Mouse (Mus musculus) brown adipose tissue, adult 24 weeks (tissue): ENCODE results near the gene Hoxa6. TPM values are rescaled to one million over a fixed set of nuclear protein-coding genes. Genes with fewer than 3 reads are reported as not detected.
A peak's percentile ranks its signal among the peaks of the same experiment; 100 is the strongest.

ENCODE experiments used
- H3K27ac ChIP-seq: fragments of 200-500 bp; replicated peaks from 2 replicates; pipeline ENCODE4 v1.5.1; 2012; ENCODE audit warnings: low read depth, mild to moderate bottlenecking, low read length
- H3K4me1 ChIP-seq: fragments of 200-500 bp; 2 replicates; pipeline ENCODE4 v1.6.1; 2012; ENCODE audit warnings: low read length, mixed read lengths; ENCODE audit not compliant: control insufficient read depth, insufficient read depth, insufficient read length
- H3K4me3 ChIP-seq: fragments of 200-500 bp; 2 replicates; pipeline ENCODE4 v1.5.1; 2012; ENCODE audit warnings: low read depth, mild to moderate bottlenecking, low read length, moderate library complexity; ENCODE audit not compliant: insufficient read depth
- polyA plus RNA-seq: library from polyadenylated mRNA; stranded (reverse); fragments of >200 nt; gene quantifications from 2 replicates; pipeline ENCODE4 v1.2.4, GENCODE M21; 2012; ENCODE audit not compliant: missing spikeins, insufficient read depth, insufficient read length

Gene Hoxa6
- polyA plus RNA-seq, 1 experiment = not detected

DNA sequence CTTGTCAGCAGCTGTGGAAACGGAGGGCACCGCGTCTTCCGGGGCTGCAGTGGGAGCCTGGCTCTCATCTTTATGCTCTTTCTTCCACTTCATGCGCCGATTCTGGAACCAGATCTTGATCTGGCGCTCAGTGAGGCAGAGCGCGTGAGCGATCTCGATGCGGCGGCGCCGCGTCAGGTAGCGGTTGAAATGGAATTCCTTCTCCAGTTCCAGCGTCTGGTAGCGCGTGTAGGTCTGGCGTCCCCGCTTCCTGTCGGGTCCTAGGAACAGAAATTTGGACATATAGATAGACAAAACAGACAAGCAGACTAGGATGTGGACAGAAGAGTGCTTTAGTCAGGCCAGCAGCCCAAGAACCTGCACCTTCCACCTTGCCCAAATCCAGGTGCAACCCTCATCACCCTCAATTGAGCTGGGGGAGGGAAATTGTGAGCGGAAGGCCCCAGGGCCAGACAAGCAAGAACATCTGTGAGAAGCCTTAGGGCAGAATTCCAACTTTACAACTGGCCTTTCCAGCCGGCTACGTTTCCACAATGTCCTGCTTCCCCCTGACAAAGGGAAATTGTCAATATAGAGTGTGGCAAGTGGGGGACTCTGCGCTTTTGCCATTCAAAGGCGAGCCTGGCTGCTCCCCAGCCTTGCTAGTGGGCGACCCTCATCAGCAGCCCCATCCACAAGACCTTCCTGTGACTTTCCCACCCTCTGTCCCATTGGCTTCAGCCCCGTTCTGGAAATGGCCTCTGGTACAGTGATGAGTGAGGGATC, 7.4 kb upstream of the Hoxa6 start:
- H3K27ac ChIP-seq = no peak overlapping the region
- peaks cover 4% of the 10 kb centered on the region; the same call in 1 of the 2 replicates for H3K4me1 ChIP-seq
- H3K4me3 ChIP-seq = peak overlapping the region; percentile 26

DNA sequence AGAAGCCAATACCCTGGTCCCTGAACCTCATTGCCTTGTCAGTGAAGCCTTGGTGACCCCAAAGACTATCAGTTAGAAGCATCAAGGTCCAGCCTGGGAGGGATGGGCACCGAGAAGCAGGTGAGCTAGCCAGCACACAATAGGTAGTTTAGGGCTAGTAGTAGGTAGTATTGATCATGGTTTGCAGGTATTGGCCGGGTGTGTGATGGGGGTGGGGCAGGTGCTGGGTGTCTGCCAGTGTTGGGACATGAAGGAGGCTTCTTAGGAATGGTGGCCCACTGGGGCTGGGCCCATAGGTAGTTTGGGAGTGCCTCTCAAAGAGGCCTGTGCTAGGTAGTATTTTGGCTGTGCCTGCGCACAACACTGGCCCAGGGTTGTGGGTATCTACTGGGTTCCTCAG, 6.5 kb upstream of the Hoxa6 start:
- H3K27ac ChIP-seq = no peak overlapping the region

DNA sequence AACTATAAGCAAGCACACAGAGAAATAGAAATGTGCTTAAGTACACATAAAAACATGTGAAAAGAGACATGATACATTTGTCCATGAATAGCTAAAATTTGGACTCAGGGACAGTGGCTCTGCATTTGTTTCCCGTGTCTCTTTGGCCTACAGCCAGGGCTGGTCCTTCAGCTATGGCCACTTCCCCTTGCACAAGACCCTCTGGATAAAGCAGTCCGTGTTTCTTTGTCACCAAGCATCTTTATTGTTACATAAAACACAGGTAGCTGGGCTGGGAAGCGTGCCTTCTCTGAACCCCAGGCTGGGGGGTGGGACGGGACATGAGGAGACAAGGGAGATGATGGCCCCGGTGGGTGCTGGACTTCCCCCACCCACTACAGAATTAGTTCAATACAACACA, 5.7 kb upstream of the Hoxa6 start:
- H3K4me3 ChIP-seq = no peak overlapping the region
- H3K4me1 ChIP-seq = peaks cover 4% of the 10 kb centered on the region; the same call in 1 of the 2 replicates
- H3K27ac ChIP-seq = no peak overlapping the region

More for the DNA sequence above, 6.5 kb upstream of the Hoxa6 start:
- Histone ChIP-seq H3K4me1 (peaks cover 4% of the 10 kb centered on the region; the same call in 1 of the 2 replicates), H3K4me3 (no peak overlapping the region)

DNA sequence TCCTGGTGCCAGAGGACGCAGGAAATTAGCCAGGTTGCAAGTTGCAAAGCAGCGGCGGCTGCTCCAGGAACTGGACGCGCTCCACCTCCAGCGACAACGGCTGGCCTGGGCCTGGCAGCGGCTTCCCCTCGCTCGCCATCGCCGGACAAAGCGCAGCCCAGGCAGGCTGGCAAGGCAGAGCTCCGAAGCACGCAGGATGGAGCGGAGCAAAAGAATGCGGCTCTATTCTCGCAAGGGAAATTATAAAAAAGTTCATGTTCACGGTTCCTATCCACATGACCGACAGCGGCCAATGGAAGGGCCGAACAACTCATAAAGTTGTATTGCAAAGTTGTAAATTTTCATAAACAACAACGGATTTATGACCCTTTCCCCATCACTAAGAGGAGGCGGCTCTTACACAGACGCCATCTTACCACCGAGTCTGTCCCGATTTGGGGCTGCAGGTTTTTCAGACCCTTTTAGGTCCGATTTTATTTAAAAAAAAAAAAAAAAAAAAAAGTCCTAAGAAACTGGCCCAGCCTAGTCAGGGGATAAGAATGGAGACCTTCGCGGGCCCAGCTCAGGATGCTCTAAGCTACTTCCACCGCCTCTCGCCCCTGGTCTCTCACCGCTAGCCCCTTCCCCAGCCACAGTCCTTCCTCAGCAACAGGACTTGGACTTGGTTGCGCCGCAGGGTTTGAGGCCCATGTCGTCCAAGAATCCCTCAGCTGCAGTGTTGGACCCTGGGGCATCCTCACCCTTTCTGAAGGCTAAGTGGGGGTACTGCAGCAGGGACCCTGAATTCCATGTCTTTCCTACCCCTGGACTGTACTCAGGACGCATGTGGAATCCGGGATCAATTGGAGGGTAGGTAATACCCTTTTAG, 4.8 kb upstream of the Hoxa6 start, which contains the start of the genes Hoxa3 and Gm28308:
Gene Hoxa3, minus strand, starts transcription at position 218 of the 868 bp plus-strand sequence.
Gene Gm28308, minus strand, starts transcription at position 221 of the 868 bp plus-strand sequence.
- Histone ChIP-seq H3K4me3 (peak within 1 kb of the TSS; percentile 76), H3K4me1 (peaks cover 7% of the 10 kb centered on the region; the same call in 1 of the 2 replicates), H3K27ac (peak within 1 kb of the TSS; percentile 85)

DNA sequence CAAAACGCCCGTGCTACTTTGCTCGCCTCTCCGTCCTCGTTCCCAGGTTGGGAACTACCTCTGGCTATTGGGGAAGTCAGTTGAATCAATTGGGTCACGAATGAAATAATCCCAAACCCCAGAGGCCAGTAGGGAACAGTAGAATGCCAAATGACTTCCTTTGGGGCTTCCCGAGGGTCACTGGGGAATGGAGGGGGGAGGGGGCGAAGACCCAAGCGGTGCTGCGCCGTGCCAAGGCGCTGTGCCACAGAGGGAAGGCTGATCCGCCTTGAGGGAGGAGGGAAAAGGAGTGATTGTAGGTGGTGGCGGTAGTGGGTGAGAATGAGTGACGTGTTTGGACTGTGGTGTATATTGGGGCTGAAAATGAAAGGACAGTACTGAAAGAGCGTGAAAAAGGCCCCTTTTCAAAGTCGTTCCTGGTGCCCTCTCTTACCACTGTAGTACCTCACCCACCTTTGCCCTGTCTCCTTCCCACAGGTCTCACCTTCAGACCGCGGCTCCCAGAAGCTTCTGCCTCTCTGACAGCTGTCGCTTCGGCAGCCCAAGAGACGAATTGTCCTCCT, 4.1 kb upstream of the Hoxa6 start:
- Histone ChIP-seq H3K4me3 (peak overlapping the region; percentile 76), H3K27ac (peak overlapping the region; percentile 85), H3K4me1 (peaks cover 7% of the 10 kb centered on the region; the same call in 1 of the 2 replicates)

DNA sequence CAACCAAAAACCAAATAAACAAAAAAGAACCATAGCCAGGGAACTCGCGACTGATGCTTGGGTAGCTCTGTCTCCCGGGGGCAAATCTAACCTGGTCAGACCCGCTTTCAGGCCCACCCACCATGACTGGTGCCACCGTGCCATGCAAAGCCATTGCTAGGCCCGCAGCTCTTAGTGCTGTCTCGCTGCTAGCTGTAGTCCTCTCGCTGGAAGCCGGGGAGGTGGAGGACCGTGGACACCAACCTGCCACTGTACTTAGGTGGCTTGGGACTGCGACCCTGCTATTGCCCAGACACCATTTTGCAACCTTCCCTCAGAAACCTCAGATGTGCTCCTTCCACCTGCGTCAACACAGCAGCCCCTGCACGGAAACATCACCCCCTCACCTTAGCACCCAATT, 3.4 kb upstream of the Hoxa6 start:
- Histone ChIP-seq H3K27ac (0 out of 2 replicates have a peak overlapping the region, but pooled peaks have one; percentile 85), H3K4me3 (peak overlapping the region; percentile 76), H3K4me1 (peaks cover 7% of the 10 kb centered on the region; the same call in 1 of the 2 replicates)

DNA sequence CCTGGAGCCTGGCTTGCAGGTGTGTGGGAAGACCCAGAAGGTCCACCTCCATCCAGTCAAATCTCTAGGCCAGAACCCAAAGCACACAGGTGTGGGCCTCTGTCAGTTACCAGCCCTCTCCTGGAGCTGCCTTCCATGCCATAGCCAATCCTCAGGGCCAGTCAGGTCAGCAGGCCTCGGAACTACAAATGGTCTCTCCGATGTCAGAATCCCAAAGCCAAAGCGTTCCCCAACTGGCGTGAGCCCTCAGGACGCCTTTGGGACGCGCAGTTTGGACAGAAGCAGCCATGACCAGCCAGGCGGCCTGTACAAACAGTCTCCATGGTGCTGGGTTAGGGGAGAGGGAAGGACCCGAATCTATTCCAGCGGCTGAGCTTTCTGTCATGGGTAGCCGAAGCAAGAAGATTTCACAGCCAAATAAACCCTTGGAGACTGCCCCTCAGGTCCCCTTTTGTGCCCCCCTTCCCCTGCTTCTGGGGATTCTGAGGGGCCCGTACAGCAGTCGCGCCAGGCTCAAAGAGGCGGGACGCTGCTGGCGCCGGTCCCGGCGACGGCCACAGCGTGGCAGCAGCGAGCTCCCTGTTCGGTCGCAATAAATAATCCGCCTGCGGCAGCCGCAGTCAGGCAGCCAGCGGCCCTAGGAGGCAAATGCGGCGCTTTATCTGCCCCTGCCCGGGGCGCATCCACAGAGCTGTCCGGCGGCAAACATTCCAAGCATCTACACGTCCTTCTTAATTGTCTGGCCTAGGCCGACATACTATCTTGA, 2.8 kb upstream of the Hoxa6 start:
- Histone ChIP-seq H3K4me3 (peak overlapping the region; percentile 76), H3K27ac (no peak overlapping the region)

DNA sequence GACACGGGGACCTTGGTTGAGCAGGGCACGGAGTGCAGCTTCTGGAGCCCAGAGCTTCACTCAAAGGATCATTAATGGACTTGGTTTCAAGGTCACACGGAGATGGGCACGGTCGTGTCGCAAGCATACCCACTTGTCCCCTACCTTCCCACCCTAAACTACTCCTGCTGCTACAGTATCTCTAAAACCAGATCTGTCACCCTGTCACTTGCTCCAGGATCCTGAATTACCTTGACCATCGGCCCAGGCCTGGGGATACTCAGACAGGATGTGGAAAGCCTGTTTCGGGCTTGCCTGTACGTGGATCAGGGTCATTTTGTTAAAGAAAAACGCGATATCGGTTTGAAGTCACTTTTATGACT, 1.1 kb upstream of the Hoxa6 start:
- peak overlapping the region; percentile 24; the same call in 1 of the 2 replicates for H3K27ac ChIP-seq
- H3K4me3 ChIP-seq = peak overlapping the region; percentile 54; the same call in 1 of the 2 replicates
- H3K4me1 ChIP-seq = 0 out of 2 replicates have a peak, but pooled peaks cover 3% of the 10 kb centered on the region

More for the DNA sequence above, 2.8 kb upstream of the Hoxa6 start:
- peaks cover 7% of the 10 kb centered on the region; the same call in 1 of the 2 replicates for H3K4me1 ChIP-seq

DNA sequence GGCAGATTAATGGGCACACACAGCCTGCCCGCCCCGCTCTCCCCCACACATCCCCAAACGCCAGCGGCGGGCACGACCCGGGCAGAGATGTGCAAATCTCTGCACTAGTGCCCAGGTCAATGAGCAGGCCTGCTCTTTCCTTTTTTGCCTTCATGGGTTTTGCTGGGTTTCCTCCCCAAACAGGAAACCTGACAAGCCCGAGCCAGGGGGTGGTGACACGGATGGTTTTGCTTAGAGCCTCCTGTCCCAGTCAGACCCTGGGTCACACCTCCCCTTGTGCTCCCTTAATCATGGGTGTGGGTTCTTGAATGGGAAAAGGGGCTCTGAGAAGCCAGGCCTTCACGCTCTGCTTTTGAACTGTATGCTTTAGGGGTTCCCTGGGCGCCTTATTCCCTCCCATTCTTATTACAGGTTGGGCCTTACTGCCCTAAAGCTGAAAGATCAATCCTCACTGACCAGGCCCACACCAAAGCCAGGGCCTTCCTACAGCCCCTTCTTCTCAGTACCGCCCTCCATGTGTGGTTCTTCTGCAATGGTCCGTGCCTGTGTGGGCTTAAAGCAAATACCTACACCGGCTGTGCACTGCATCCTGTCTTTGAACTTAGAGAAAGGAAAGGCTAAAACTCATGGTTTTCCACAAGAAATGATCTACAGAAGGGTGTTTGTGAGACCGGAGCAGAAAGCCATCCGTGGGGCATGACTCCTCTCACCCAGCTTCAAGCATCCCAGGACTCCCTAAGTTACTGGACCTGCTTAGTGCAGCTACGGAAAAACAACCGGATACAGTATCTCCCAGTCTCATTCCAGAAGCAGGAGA, 554 bp upstream of the Hoxa6 start:
- peak overlapping the region; percentile 24; the same call in 1 of the 2 replicates for H3K27ac ChIP-seq
- peak overlapping the region; percentile 54 for H3K4me3 ChIP-seq
- H3K4me1 ChIP-seq = 0 out of 2 replicates have a peak, but pooled peaks cover 3% of the 10 kb centered on the region

DNA sequence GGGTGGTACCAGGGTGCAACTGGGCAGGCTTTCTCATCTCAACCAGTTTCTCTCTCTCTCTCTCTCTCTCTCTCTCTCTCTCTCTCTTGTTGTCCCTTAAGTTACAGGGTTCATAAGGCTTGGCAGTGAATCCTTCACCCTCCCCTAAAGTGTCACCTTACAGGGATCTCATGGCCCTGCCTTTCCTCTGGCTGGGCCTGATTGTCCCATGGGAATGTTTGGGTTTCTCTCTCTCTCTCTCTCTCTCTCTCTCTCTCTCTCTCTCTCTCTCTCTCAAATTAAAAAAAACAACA, 892 bp downstream of the Hoxa6 start:
- Histone ChIP-seq H3K27ac (no peak overlapping the region), H3K4me1 (0 out of 2 replicates have a peak, but pooled peaks cover 3% of the 10 kb centered on the region), H3K4me3 (no peak overlapping the region)

DNA sequence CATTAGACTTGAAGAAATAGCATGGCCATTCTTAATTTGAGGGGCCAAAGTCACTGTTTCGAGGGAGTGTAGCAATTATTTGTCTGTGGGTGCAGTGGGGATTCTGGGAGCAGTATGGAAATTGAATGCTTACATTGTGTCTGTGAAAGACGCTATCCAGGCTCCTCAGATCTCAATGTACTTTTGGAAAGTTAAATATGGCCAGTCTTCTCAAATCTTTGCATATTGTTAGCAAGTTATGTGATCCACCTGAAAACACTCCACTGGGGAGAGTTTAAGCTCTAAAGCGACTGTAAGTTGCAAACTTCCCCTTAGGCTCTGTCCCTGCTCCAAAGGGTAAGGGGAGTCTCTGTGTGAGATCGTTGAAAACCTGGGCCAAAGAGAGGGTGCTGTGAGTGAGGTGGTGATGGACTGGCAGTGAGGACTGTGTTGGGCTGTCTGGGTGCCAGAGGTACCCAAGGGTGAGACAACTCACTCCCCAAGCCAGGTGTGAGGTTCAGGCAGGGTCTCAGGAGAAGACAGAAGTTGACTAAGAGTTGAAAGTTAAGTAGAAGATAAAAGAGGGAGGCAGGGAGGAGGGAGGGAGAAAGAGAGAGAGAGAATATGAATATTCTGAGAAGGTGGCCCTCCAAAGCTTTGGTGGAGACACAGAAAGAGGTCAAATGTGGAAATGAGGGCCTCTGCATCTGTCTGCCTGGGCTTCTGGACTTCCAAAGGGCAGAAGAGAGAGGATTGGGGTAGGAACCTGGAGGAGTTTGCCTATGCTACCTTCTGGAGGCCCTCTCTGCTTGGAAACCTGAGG, 1.4 kb downstream of the Hoxa6 start:
- Histone ChIP-seq H3K4me3 (no peak overlapping the region), H3K27ac (no peak overlapping the region), H3K4me1 (0 out of 2 replicates have a peak, but pooled peaks cover 3% of the 10 kb centered on the region)

DNA sequence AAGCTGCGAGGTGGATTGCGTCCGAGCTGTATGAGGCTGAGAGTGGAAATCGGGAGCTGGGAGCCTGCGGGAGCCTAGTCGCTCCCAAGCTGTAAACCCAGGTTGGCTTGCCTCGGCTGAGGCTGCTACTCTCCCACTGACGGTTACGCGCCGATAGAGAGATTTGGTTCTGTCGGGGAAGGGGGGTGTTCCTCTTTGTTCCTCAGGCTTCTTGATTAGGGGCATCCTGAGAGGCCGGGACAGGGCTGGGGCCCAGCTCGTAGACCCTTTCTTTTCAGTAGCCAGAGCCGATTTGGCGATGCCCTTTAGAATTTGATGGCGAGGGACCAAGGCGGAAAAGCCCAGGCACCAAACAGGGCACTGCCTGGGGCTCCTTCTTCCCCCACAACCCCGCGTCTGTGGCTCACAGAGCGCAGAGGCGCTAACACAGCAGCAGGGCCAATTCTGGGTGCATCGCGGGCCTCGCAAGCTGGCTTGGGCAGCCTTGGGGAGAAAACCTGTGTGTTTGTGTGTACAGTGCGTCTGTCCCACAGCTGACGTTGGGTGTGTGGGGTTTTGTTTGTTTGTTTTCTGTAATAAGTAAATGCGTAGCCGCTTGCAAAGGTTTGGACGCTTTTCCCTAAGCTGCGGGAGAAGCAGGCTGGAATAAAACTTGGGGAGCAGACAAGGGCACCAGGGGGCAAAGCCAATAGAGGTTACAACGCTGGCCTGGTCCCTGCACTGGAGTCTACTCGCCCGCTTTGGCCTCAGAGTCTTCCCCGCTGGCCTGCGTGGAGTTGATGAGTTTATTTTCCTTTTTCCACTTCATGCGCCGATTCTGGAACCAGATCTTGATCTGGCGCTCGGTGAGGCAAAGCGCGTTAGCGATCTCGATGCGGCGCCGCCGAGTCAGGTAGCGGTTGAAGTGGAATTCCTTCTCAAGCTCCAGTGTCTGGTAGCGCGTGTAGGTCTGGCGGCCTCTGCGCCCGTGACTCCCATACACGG, 2.6 kb downstream of the Hoxa6 start:
- Histone ChIP-seq H3K4me1 (peaks cover 6% of the 10 kb centered on the region; the same call in 1 of the 2 replicates), H3K27ac (no peak overlapping the region), H3K4me3 (no peak overlapping the region)
